Mouse (Mus musculus) embryonic fibroblast, embryonic 13.5 days (primary cell): ENCODE results near the gene Eif4a2.

Source experiments
- CTCF ChIP-seq: IDR thresholded peaks from 2 replicates; pipeline ENCODE4 v1.5.1; 2011; ENCODE audit warnings: mild to moderate bottlenecking, control low read depth, low read length, moderate library complexity, borderline replicate concordance; ENCODE audit not compliant: insufficient read depth
- POLR2A ChIP-seq: IDR thresholded peaks from 2 replicates; pipeline ENCODE4 v1.6.1; 2011; ENCODE audit warnings: low read depth, mild to moderate bottlenecking, control low read depth, low read length, moderate library complexity

- TF ChIP-seq CTCF (no peak), POLR2A (no peak)
These were observed 8.2 kb downstream of the Eif4a2 start for GRCm38 (mm10) chr16:23115486-23115885.
